Mouse (Mus musculus): ENCODE measurements around the gene Hist2h3c1.
"Not testable (repeated sequence)": the region's sequence is repeated elsewhere in the genome, so short reads cannot be mapped to it uniquely, and the experiment has no call there.

The Hist2h3c1 gene

DNA sequence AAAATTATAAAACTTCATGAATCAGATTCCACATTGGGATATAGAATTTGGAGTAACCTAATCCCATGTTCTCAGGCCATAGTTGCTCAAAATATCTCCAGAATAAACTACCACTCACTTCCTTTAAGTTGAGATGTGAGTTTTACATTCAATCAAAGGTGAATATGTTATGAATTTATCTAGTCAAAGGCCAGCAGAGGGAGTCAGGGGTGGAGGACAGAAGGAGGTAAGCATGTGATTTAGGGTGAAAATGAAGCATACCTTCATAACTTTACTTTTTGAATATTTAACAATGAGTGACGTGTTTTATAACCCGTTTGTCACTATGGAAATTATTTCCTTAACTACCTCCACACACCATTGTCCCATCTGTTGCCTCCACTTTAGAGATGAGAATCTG lies 11.6 kb upstream of the Hist2h3c1 start:
- no peak for DNase-seq (ENCODE audit: low read depth, low spot score)

DNA sequence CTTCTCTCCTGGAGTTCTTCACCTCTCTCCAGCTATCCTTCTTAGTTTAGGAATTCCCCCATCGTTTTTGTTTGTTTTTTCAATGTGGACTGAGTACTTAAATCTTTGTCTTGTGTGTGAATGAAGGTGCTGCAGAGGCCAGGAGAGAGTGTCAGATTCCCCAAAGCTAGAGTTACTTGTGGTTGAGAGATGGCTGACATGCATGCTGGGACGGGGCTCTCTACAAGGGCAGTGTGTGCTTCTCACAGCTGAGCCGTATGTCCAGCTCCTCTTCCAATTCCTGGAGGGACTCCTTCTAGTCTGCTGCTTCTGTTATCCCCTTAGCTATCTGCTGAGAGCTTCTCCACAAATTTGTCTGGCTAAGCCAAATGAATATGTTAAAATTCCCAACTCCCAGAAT lies 10.6 kb upstream of the Hist2h3c1 start:
- DNase-seq (ENCODE audit: low read depth, low spot score): no peak

DNA sequence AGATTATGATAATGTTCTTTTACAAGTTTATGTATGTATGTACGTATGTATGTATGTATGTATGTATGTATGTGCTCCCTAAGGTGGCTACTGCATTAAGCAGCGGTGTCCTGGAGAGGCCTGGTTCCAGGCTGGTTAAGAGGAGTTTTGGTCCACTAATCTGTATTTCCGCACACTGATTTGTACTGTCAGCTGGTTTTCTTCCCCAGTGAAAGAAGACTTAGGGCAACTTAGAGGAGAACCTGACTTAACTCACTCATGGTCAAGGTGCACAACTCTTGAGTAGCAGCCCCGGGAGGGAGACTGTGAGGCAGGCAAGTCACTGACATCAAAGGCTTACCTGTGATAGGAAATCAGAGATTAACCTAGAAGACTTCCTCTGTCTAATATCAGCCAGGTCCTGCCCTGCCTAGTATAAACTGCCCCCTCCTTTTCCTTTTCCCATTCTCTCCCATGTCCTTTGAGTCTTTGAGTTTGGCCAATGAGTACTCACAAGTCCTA lies 9.6 kb upstream of the Hist2h3c1 start:
- no peak for DNase-seq (ENCODE audit: low read depth, low spot score)

DNA sequence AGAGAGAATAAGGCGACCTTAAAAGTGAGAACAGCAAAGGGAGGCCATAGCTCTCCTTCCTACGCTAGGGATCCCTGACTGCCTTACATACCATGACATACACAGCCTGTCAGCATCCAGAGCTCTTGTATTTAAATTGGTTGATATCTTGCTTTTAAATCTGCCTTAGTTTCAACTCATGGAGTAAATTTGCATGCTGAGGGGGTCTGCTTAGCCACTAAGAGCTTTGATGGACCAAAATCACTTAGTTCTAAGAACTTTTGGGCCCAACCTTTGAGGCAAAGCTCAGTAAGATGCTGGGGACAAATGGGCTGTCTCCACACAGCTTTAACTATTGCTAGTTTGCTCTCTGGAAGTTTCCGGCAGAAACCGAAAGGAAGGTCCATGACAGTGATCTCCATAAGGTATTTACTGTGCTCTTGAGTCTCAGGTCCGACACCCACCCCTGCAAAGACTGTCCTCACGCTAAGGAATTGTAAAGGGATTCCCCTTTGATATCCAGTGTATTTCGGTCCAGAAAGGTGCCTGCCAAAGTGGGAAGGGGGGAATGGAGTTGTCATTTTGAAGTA lies 9.1 kb upstream of the Hist2h3c1 start:
- DNase-seq (ENCODE audit: low read depth, low spot score): no peak

DNA sequence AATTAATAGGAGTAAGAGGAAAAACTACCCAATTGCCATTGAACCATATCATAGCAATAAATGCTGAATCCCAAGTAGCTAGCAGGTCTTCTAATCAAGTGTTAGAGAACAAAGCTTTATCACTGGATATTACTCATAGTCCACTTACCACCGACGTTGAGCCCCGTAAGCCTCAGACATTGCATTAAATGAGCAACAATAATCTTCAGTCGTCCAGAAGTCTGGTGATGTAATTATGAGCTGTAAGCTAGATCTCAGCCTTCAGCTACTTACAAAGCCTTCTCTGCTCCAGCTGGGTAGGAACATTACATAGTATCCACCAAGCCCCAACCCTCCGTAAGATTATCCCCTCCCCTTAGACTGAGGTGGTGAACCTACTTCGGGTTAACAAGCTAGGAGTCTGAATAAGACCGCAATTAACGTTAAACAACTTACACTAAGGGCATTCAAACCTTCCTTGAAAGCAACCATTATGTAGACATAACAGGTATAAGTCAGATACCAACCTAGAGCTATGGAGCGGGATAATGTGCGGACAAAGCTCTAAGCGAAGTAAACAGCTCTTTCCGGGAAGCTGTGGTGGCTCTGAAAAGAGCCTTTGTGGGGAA lies 8.5 kb upstream of the Hist2h3c1 start:
- DNase-seq (ENCODE audit: low read depth, low spot score): no peak

DNA sequence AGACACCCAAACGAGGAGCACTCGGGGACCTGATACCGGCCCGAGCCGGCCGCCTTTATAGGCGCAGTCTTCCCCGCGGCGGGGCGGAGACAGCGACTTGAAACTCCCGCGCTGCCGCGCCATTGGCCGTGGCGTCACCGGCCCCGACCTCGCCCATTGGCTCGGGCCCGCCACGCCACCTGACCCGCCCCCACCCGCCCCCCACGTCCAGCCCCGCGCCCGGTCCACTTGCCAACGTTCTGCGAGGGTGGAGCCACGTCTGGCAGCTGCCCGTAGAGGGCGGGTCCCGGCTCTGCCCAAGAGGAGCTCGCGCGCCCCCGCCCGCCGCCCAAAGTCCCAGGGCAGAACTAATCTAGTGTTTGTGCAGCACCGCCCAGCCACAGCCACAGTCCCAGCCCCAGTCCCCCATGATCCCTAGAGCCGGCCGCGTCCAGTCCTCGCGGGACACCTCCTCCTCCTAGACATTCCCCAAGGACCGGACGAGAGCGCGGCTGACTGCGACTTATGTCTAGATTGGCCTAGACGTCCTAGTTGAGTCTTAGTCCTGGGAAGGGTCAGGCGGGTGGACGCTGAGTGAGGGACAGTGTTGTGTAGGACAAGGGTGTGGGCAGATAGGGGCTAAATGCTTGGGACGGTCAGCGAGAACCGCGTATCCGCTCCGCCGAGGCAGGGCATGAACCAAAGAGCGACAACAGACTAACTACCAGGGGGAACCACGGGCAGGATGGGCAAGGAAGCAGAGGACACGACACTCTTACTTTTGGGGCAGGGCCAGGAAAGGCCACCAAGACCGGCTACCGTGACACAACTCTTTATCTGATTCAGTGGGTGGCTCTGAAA lies 7.3 kb upstream of the Hist2h3c1 start, which contains the start of gene Hist2h3c2:
Gene Hist2h3c2 (minus strand): TSS at position 174 of the 840 bp plus-strand sequence.
- DNase-seq (ENCODE audit: low read depth, low spot score): not testable (repeated sequence)

DNA sequence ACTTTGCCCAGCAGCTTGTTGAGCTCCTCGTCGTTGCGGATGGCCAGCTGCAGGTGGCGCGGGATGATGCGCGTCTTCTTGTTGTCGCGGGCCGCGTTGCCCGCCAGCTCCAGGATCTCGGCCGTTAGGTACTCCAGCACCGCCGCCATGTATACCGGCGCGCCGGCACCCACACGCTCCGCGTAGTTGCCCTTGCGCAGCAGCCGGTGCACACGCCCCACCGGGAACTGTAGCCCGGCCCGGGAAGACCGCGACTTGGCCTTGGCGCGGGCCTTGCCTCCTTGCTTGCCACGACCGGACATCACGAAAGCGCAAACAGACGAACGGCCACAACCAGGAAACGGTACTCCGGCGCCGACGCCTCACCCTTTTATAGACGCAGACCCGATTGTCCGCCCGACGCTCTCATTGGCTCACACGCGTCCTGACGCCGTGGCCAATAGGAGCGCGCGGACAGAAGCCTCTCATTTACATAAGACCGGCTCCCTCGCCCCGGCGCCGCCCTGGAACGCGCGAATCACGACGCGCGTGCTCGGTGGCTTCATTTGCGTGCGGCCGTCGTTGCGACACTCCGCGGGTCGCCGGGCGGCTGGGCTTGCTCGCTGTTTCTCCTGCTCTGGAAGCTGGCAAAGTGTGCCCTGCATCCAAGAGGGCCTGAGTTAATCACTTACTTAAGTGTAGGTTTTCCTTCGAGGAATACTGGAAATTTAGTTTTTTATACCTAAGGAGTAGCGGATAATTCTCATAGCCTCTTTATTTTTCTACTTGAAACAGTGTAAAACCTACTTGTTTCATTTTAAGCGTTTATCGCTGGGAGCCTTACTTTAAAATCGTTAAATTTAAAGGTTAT lies 6.3 kb upstream of the Hist2h3c1 start, which contains the start of gene Hist2h2aa2:
Gene Hist2h2aa2 (minus strand): TSS at position 328 of the 850 bp plus-strand sequence.
- DNase-seq (ENCODE audit: low read depth, low spot score): not testable (repeated sequence)

DNA sequence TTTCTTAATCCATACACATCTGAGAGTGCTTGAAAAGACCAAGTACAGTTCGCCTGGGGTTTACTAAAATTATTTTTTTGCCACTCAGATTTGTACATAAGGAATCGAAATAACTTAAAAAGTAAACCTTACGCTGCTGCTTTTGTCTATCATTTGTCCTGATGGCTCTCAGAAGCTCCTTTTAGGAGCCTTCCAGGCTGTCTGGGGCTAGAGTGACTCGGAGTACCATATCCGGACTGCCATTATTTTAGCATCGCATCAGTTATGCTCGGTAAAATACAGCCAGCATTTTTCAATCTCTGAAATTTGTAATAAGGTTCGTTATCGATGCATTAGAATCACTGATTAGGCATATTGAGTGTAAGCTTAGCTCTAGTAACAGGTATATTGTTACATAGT lies 5.7 kb upstream of the Hist2h3c1 start:
- DNase-seq (ENCODE audit: low read depth, low spot score): no peak

DNA sequence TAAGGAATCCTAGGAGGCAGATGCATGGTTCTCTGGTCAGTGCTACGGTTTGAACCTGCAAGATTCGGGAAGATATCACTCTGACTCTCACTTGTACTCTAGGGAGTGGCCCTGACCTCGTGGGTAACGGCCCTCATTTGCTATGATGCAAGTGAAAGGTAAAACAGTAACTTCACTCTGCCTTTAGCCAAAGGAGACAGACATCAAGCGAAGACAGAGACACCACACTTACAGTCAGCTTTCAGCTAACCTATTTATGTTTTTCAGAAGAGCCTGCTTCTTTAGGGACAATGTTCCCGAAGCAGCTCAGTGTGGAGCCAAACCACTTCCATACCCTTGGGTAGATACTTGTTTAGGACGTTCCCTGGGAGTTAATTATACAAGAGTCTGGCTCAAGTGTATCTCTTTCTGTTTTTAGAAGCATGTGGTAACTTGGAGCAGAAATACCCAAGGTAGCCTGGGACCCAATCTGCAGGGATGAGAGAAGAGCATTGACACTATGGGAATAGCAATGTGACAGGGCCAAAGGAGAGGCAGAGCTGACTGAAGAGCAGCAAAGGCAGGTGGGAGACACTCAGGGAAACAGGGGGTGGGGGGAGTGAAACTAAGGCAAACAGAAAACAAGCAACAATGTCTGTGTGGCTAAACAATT lies 2.4 kb upstream of the Hist2h3c1 start:
- DNase-seq (ENCODE audit: low read depth, low spot score): no peak

DNA sequence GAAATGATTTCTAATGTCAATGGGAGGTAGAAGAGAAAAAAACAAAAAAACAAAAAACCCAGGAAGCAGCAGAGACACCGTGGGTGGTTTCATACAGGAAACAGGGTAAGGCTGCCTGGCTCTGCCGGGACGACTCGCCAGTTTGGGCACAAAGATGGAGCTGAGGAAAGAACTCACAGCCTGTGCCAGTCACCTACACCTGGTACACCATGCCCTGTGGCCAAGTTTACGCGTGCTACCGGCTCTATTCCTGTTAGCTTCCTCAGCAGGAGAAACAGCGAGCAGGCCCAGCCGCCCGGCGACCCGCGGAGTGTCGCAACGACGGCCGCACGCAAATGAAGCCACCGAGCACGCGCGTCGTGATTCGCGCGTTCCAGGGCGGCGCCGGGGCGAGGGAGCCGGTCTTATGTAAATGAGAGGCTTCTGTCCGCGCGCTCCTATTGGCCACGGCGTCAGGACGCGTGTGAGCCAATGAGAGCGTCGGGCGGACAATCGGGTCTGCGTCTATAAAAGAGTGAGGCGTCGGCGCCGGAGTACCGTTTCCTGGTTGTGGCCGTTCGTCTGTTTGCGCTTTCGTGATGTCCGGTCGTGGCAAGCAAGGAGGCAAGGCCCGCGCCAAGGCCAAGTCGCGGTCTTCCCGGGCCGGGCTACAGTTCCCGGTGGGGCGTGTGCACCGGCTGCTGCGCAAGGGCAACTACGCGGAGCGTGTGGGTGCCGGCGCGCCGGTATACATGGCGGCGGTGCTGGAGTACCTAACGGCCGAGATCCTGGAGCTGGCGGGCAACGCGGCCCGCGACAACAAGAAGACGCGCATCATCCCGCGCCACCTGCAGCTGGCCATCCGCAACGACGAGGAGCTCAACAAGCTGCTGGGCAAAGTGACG lies 1.2 kb upstream of the Hist2h3c1 start, which contains the start of gene Hist2h2aa1:
Gene Hist2h2aa1 (plus strand): TSS at position 495 of the 884 bp plus-strand sequence.
- DNase-seq (ENCODE audit: low read depth, low spot score): not testable (repeated sequence)

DNA sequence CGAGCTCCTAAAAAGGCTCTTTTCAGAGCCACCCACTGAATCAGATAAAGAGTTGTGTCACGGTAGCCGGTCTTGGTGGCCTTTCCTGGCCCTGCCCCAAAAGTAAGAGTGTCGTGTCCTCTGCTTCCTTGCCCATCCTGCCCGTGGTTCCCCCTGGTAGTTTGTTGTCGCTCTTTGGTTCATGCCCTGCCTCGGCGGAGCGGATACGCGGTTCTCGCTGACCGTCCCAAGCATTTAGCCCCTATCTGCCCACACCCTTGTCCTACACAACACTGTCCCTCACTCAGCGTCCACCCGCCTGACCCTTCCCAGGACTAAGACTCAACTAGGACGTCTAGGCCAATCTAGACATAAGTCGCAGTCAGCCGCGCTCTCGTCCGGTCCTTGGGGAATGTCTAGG lies 467 bp upstream of the Hist2h3c1 start:
- DNase-seq (ENCODE audit: low read depth, low spot score): not testable (repeated sequence)

DNA sequence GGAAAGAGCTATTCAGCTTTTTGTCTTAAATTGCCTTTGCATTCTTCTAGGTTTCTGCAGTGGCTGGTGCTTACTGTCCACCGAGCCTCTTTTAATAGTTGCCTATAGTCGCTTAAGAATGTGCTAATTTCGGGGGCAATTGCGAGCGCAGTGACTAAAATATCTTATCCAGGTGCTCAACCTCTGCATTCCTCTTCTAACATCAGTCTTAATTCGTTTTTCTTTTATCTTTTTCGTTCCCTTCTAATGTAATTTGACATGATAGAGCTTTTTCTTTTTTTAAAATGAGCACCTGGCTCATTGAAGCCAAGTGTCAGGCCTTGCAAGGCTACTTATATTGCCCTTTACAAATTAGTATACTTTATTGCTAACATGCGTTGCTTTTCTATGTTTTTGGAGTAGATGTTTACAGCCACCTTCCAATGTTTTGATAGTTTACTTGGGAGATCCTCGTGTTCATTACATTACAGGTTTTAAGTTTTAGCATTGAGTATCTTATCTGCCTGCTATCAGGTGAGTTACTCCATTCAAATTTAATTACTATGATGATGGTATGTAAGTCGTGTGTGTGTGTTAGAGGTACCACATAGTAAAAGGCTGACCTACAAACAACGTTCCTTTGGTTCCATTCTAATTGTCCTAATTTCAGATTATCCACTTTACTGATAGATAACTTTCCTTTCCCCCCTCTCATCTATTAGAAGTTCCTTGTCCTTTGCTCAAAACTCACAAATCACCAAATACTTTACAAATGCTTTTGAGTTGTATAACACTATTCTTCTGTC lies 1.1 kb downstream of the Hist2h3c1 start:
- DNase-seq (ENCODE audit: low read depth, low spot score): no peak

DNA sequence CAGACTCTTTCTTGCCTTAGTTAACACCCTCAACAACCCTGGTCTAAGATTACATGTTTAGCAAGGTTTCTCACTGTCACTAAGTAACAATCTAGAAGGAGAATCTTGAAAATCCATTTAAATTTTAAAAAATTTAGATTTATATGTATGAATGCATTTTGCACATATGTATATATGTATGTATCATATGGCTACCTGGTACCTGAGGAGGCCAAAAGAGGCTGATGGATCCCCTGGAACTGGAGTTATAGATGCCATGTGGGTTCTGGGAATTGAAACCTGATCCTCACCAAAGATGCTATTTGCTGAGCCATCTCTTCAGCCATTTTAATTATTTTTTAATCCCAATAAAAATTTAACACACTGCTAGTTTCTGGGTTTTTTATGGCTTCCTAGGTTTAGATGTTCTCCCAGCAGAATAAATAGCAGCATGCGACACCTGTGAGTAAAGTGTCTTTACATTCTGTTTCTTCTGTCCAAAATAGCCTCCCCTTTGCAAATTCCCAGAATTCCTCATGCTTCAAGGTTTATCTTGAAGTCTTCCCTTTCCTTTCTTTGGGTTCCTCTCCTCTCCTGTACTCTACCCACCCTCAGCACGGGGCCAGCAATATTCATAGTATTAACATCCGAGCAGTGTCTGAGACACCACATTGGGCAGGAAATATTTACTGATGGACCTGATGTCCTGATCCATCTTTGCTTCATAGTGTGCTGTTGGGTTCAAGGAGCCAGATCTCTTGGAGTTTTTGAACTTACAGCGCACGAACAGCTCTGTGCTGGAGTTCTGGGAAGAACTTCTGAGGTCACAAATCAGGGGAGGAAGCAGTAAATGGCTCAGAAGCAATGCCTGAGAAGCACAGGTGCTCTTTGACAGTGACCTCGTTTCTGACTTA lies 1.9 kb downstream of the Hist2h3c1 start:
- DNase-seq (ENCODE audit: low read depth, low spot score): no peak

DNA sequence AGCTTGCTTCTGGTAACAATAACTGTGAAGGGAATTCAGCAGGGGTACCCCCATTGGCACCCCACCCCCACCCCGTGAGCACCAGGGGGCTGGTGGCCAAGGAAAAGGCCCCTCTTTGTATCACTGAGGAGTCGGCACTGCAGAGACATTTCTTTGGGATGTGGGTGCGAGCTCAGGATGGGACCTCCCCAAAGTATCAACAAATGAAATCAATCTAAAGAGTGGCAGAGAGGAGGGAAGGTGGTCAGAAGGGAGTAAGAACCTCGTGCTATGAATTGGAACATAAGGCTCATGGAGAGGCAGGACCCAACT lies 2.5 kb downstream of the Hist2h3c1 start:
- no peak for DNase-seq (ENCODE audit: low read depth, low spot score)

DNA sequence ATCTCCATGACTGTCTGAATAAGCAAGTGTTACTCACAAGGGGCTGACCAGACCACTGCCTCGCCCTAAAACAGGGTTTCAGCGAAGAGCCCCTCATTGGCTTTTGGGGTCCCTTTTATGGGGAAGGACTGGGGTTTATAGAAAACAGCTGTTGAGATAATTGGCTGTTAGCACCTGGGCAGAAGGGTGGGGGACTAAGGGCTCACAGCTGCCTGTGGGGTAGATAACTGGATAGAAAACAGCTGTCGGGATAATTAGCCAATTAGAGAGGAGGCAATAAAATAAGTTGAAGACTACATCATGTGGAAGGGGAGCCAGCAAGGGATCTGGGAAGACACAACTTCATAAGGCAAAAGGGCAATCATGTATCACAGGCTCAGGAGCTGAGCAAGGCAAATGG lies 4.4 kb downstream of the Hist2h3c1 start:
- DNase-seq (ENCODE audit: low read depth, low spot score): no peak

DNA sequence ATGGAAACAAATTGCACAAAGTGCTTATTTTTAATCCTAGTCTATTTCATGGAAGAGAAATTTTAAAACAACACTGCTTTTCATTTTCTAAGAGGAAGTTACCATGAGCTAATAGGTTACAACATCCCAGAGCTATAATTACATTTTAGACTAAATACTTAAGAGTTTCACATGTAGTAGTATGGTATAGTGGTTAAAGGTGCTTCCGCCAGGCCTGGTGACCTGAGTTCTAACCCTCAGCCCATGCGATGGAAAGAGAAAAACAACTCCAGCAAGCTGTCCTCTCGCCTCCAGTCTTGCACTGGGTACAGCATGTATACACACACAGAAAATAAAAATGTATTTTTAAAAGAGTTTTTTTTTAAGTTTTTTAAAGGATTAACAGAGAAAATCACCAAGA lies 5.3 kb downstream of the Hist2h3c1 start:
- DNase-seq (ENCODE audit: low read depth, low spot score): no peak

DNA sequence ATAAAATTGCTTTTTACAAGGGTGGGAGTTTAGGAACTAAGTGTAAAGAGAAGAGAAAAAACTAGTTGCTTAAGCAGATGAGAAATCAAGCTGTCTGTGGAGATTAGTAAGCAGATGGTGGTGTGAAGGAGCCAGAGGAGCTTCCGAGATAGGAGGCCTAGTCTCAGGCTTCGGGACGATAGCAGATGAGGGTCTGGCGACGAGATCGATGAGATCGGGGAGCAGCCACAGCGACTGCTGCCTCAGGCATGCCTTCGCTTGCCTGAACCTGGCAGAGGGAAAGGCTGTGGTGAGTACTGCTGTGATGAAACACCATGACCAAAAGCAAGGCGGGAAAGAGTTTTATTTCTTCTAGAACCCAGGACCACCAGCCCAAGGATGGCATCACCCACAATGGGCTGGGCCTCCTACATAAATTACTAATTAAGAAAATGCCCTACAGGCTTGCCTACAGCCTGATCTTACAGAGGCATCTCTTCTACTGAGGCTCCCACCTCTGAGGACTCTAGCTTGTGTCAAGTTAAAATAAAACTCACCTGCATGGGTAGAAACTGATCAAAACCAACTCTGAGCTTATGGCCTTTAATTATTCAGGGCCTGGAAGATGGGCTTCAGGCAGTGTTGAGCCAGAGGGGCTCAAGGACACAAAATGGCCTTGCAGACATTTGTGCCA lies 8.3 kb downstream of the Hist2h3c1 start:
- no peak for DNase-seq (ENCODE audit: low read depth, low spot score)

Data from brain, embryonic 18.5 days (tissue).